Mouse (Mus musculus) stomach, postnatal 0 days (tissue): ENCODE data around the gene Lrrc71.

ENCODE experiments used
- CTCF ChIP-seq: IDR thresholded peaks from 2 replicates; pipeline ENCODE4 v1.5.1; 2016; ENCODE audit warnings: antibody characterized with exemption, low read depth, mild to moderate bottlenecking, moderate library complexity
- EP300 ChIP-seq: optimal IDR thresholded peaks from 2 replicates; pipeline ENCODE3; 2016; ENCODE audit warnings: antibody characterized with exemption

DNA sequence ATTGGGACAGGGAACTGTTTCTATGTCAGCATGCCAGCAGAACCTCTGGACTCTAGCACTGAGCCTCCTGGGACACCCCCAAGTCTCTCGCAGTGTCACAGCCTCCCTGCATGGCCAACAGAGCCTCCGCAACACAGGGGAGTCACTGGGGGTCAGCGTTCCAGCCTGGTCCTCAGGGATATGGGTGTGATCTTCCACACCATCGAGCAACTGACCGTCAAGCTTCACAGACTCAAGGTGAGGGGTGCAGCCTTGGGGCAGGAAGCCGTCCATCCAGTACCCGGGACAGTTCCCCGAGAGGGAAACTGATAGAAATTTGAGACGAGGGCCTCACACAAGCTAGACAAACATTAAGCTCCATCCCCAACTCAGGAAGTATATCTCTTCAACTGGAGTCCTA, 13.1 kb downstream of the Lrrc71 start:
- TF ChIP-seq CTCF (no peak), EP300 (no peak)
